Mouse (Mus musculus) forebrain, embryonic 12.5 days (tissue): ENCODE data around the gene Negr1. TPM values are rescaled to one million over a fixed set of nuclear protein-coding genes. Genes with fewer than 3 reads are reported as not detected.

Experiments used
- ATAC-seq: fragments of 200-750 bp; cut with Nextera tagmentation; 2 replicates; pipeline ENCODE4 v1.8.0; 2017; ENCODE audit warnings: moderate TSS enrichment; ENCODE audit not compliant: low FRiP score
- H3K27ac ChIP-seq: fragments of 300-500 bp; sonication (generic); 2 replicates; pipeline ENCODE4 v1.5.1; 2016; ENCODE audit warnings: mild to moderate bottlenecking
- H3K27me3 ChIP-seq: fragments of 300-500 bp; sonication (generic); 2 replicates; pipeline ENCODE4 v1.6.1; 2016; ENCODE audit warnings: mild to moderate bottlenecking
- H3K36me3 ChIP-seq: fragments of 300-500 bp; sonication (generic); replicated peaks from 2 replicates; pipeline ENCODE4 v1.6.1; 2016; ENCODE audit warnings: mild to moderate bottlenecking
- H3K4me1 ChIP-seq: fragments of 300-500 bp; sonication (generic); 2 replicates; pipeline ENCODE4 v1.6.1; 2016
- H3K4me2 ChIP-seq: fragments of 300-500 bp; sonication (generic); 2 replicates; pipeline ENCODE4 v1.6.1; 2016; ENCODE audit warnings: mild to moderate bottlenecking, moderate library complexity
- H3K4me3 ChIP-seq: fragments of 300-500 bp; sonication (generic); replicated peaks from 2 replicates; pipeline ENCODE4 v1.5.1; 2016; ENCODE audit warnings: mild to moderate bottlenecking
- H3K9ac ChIP-seq: fragments of 300-500 bp; sonication (generic); 2 replicates; pipeline ENCODE4 v1.6.1; 2016; ENCODE audit warnings: mild to moderate bottlenecking
- H3K9me3 ChIP-seq: fragments of 300-500 bp; sonication (generic); 2 replicates; pipeline ENCODE4 v1.6.1; 2016
- WGBS: fragments of 180-500 bp; shearing (Covaris S2); methylation state at CpG from one replicate; pipeline ENCODE4 v1.1.7; 2016; 5-methylcytosine and 5-hydroxymethylcytosine counted together
- polyA plus RNA-seq: library from polyadenylated mRNA; unstranded; fragments of >200 nt; fragmentation: Nextera tagmentation; extraction: Ambion mirVana; gene quantifications from 2 replicates; pipeline ENCODE4 v1.2.1, GENCODE M21; 2016

Negr1 gene
- polyA plus RNA-seq, 1 experiment from 2014 or later = 16.2 TPM

- H3K4me1 ChIP-seq = no peaks in the 10 kb centered on the region
- H3K9me3 ChIP-seq = no peaks in the 10 kb centered on the region
- H3K36me3 ChIP-seq = no peaks in the 10 kb centered on the region
- ATAC-seq = no peak
- no peak overlapping the region for H3K27ac ChIP-seq
- no peak overlapping the region for H3K4me2 ChIP-seq
- no peaks in the 10 kb centered on the region for H3K27me3 ChIP-seq
- H3K4me3 ChIP-seq = no peak overlapping the region
- WGBS = 93% methylated on average over 2 of the region's 2 CpGs
- H3K9ac ChIP-seq = no peak overlapping the region
These were observed 369.4 kb downstream of the Negr1 start for GRCm38 (mm10) chr3:156931011-156931410.

- ATAC-seq = no peak
- Histone ChIP-seq H3K4me3 (no peak overlapping the region), H3K27me3 (no peaks in the 10 kb centered on the region), H3K36me3 (no peaks in the 10 kb centered on the region), H3K9me3 (no peaks in the 10 kb centered on the region), H3K4me2 (no peak overlapping the region), H3K9ac (no peak overlapping the region), H3K27ac (no peak overlapping the region), H3K4me1 (no peaks in the 10 kb centered on the region)
- 88% methylated on average over 1 of the region's 1 CpGs for WGBS
These were observed 369.9 kb downstream of the Negr1 start for GRCm38 (mm10) chr3:156931540-156931939.

- WGBS = 75% methylated on average over 5 of the region's 5 CpGs
- no peak for ATAC-seq
- no peaks in the 10 kb centered on the region for H3K9me3 ChIP-seq
- no peak overlapping the region for H3K4me3 ChIP-seq
- H3K4me1 ChIP-seq = no peaks in the 10 kb centered on the region
- H3K36me3 ChIP-seq = no peaks in the 10 kb centered on the region
- H3K4me2 ChIP-seq = no peak overlapping the region
- no peak overlapping the region for H3K9ac ChIP-seq
- no peaks in the 10 kb centered on the region for H3K27me3 ChIP-seq
- no peak overlapping the region for H3K27ac ChIP-seq
These were observed 373.2 kb downstream of the Negr1 start for GRCm38 (mm10) chr3:156934778-156935290.

GRCm38 (mm10) chr3:156947404-156947803 lies 385.8 kb downstream of the Negr1 start:
- Histone ChIP-seq H3K9me3 (no peaks in the 10 kb centered on the region), H3K4me3 (no peak overlapping the region), H3K36me3 (no peaks in the 10 kb centered on the region), H3K4me1 (peaks cover 5% of the 10 kb centered on the region; the same call in 1 of the 2 replicates), H3K4me2 (no peak overlapping the region), H3K9ac (no peak overlapping the region), H3K27me3 (no peaks in the 10 kb centered on the region), H3K27ac (no peak overlapping the region)
- 67% methylated on average over 6 of the region's 6 CpGs for WGBS
- ATAC-seq = 0 out of 2 replicates have a peak, but pooled peaks have one; percentile 30

- Histone ChIP-seq H3K4me1 (no peaks in the 10 kb centered on the region), H3K27ac (no peak overlapping the region), H3K4me2 (no peak overlapping the region), H3K36me3 (no peaks in the 10 kb centered on the region), H3K4me3 (no peak overlapping the region), H3K27me3 (no peaks in the 10 kb centered on the region), H3K9me3 (no peaks in the 10 kb centered on the region), H3K9ac (no peak overlapping the region)
- no peak for ATAC-seq
- WGBS = 85% methylated on average over 6 of the region's 6 CpGs
These were observed 391.4 kb downstream of the Negr1 start for GRCm38 (mm10) chr3:156952970-156953369.

GRCm38 (mm10) chr3:156955094-156955493 lies 393.5 kb downstream of the Negr1 start:
- Histone ChIP-seq H3K27ac (no peak overlapping the region), H3K4me1 (no peaks in the 10 kb centered on the region), H3K27me3 (no peaks in the 10 kb centered on the region), H3K4me3 (no peak overlapping the region), H3K9ac (no peak overlapping the region), H3K36me3 (no peaks in the 10 kb centered on the region), H3K4me2 (no peak overlapping the region), H3K9me3 (no peaks in the 10 kb centered on the region)
- ATAC-seq = no peak
- 91% methylated on average over 4 of the region's 4 CpGs for WGBS

- 96% methylated on average over 7 of the region's 7 CpGs for WGBS
- Histone ChIP-seq H3K4me1 (no peaks in the 10 kb centered on the region), H3K36me3 (no peaks in the 10 kb centered on the region), H3K4me3 (no peak overlapping the region), H3K9me3 (no peaks in the 10 kb centered on the region), H3K9ac (no peak overlapping the region), H3K27ac (no peak overlapping the region), H3K27me3 (no peaks in the 10 kb centered on the region), H3K4me2 (no peak overlapping the region)
- ATAC-seq = no peak
These were observed 397.0 kb downstream of the Negr1 start for GRCm38 (mm10) chr3:156958640-156959039.

- H3K27me3 ChIP-seq = no peaks in the 10 kb centered on the region
- ATAC-seq = no peak
- H3K9me3 ChIP-seq = no peaks in the 10 kb centered on the region
- H3K9ac ChIP-seq = no peak overlapping the region
- no peak overlapping the region for H3K4me3 ChIP-seq
- no peaks in the 10 kb centered on the region for H3K36me3 ChIP-seq
- no peaks in the 10 kb centered on the region for H3K4me1 ChIP-seq
- H3K4me2 ChIP-seq = no peak overlapping the region
- 96% methylated on average over 2 of the region's 2 CpGs for WGBS
- no peak overlapping the region for H3K27ac ChIP-seq
These were observed 407.2 kb downstream of the Negr1 start for GRCm38 (mm10) chr3:156968764-156969163.

GRCm38 (mm10) chr3:156971104-156971503 lies 409.5 kb downstream of the Negr1 start:
- no peak overlapping the region for H3K4me2 ChIP-seq
- no peak for ATAC-seq
- no peaks in the 10 kb centered on the region for H3K9me3 ChIP-seq
- H3K36me3 ChIP-seq = no peaks in the 10 kb centered on the region
- WGBS = 87% methylated on average over 2 of the region's 2 CpGs
- H3K9ac ChIP-seq = no peak overlapping the region
- no peaks in the 10 kb centered on the region for H3K4me1 ChIP-seq
- no peak overlapping the region for H3K27ac ChIP-seq
- H3K27me3 ChIP-seq = no peaks in the 10 kb centered on the region
- H3K4me3 ChIP-seq = no peak overlapping the region

- Histone ChIP-seq H3K9ac (no peak overlapping the region), H3K36me3 (no peaks in the 10 kb centered on the region), H3K27me3 (no peaks in the 10 kb centered on the region), H3K4me1 (no peaks in the 10 kb centered on the region), H3K4me3 (no peak overlapping the region), H3K9me3 (no peaks in the 10 kb centered on the region), H3K4me2 (no peak overlapping the region), H3K27ac (no peak overlapping the region)
- no peak for ATAC-seq
- 67% methylated on average over 2 of the region's 2 CpGs for WGBS
These were observed 415.2 kb downstream of the Negr1 start for GRCm38 (mm10) chr3:156976816-156977215.

GRCm38 (mm10) chr3:156980042-156980716 lies 418.6 kb downstream of the Negr1 start:
- no peak for ATAC-seq
- Histone ChIP-seq H3K4me1 (no peaks in the 10 kb centered on the region), H3K4me3 (no peak overlapping the region), H3K9ac (no peak overlapping the region), H3K4me2 (no peak overlapping the region), H3K27me3 (no peaks in the 10 kb centered on the region), H3K9me3 (no peaks in the 10 kb centered on the region), H3K36me3 (no peaks in the 10 kb centered on the region), H3K27ac (no peak overlapping the region)
- WGBS = 75% methylated on average over 11 of the region's 11 CpGs

- no peaks in the 10 kb centered on the region for H3K4me1 ChIP-seq
- peak; percentile 84 for ATAC-seq
- 38% methylated on average over 4 of the region's 4 CpGs for WGBS
- no peak overlapping the region for H3K9ac ChIP-seq
- H3K27ac ChIP-seq = no peak overlapping the region
- no peaks in the 10 kb centered on the region for H3K9me3 ChIP-seq
- no peak overlapping the region for H3K4me3 ChIP-seq
- H3K27me3 ChIP-seq = no peaks in the 10 kb centered on the region
- no peaks in the 10 kb centered on the region for H3K36me3 ChIP-seq
- no peak overlapping the region for H3K4me2 ChIP-seq
These were observed 420.5 kb downstream of the Negr1 start for GRCm38 (mm10) chr3:156982102-156982501.

- 94% methylated on average over 3 of the region's 3 CpGs for WGBS
- H3K36me3 ChIP-seq = no peaks in the 10 kb centered on the region
- no peaks in the 10 kb centered on the region for H3K9me3 ChIP-seq
- no peaks in the 10 kb centered on the region for H3K4me1 ChIP-seq
- H3K9ac ChIP-seq = no peak overlapping the region
- no peak overlapping the region for H3K27ac ChIP-seq
- ATAC-seq = no peak
- H3K27me3 ChIP-seq = no peaks in the 10 kb centered on the region
- no peak overlapping the region for H3K4me3 ChIP-seq
- H3K4me2 ChIP-seq = no peak overlapping the region
These were observed 425.5 kb downstream of the Negr1 start for GRCm38 (mm10) chr3:156987113-156987512.
